Mouse (Mus musculus) liver, embryonic 13.5 days (tissue): ENCODE results near the gene Fstl1. TPM values are rescaled to one million over a fixed set of nuclear protein-coding genes. Genes with fewer than 3 reads are reported as not detected.

ENCODE experiments used
- ATAC-seq: fragments of 200-750 bp; cut with Nextera tagmentation; 2 replicates; pipeline ENCODE4 v1.8.0; 2017; ENCODE audit warnings: low read depth, mild to moderate bottlenecking, moderate number of reproducible peaks, moderate library complexity
- DNase-seq: peaks from one replicate; pipeline ENCODE4 v3.0.0; 2022
- H3K27ac ChIP-seq: fragments of 300-500 bp; sonication (generic); 2 replicates; pipeline ENCODE4 v1.5.1; 2015; ENCODE audit warnings: moderate library complexity, mild to moderate bottlenecking, inconsistent platforms
- H3K27me3 ChIP-seq: fragments of 300-500 bp; sonication (generic); 2 replicates; pipeline ENCODE4 v1.6.1; 2015; ENCODE audit warnings: mild to moderate bottlenecking, inconsistent platforms
- H3K36me3 ChIP-seq: fragments of 300-500 bp; sonication (generic); 2 replicates; pipeline ENCODE4 v1.6.1; 2015; ENCODE audit warnings: mild to moderate bottlenecking, inconsistent platforms
- H3K4me1 ChIP-seq: fragments of 300-500 bp; sonication (generic); replicated peaks from 2 replicates; pipeline ENCODE4 v1.6.1; 2015; ENCODE audit warnings: inconsistent platforms
- H3K4me2 ChIP-seq: fragments of 300-500 bp; sonication (generic); 2 replicates; pipeline ENCODE4 v1.6.1; 2015; ENCODE audit warnings: inconsistent platforms, mild to moderate bottlenecking, moderate library complexity
- H3K4me3 ChIP-seq: fragments of 300-500 bp; sonication (generic); replicated peaks from 2 replicates; pipeline ENCODE4 v1.5.1; 2015; ENCODE audit warnings: mild to moderate bottlenecking, inconsistent platforms
- H3K9ac ChIP-seq: fragments of 300-500 bp; sonication (generic); 2 replicates; pipeline ENCODE4 v1.6.1; 2015; ENCODE audit warnings: mild to moderate bottlenecking, inconsistent platforms
- H3K9me3 ChIP-seq: fragments of 300-500 bp; sonication (generic); replicated peaks from 2 replicates; pipeline ENCODE4 v1.6.1; 2016; ENCODE audit warnings: inconsistent platforms
- WGBS: fragments of 180-500 bp; shearing (Covaris S2); methylation state at CpG from one replicate; pipeline ENCODE4 v1.1.7; 2015; ENCODE audit not compliant: insufficient replicate concordance; 5-methylcytosine and 5-hydroxymethylcytosine counted together
- polyA plus RNA-seq: library from polyadenylated mRNA; unstranded; fragments of >200 nt; fragmentation: Nextera tagmentation; extraction: Ambion mirVana; gene quantifications from 2 replicates; pipeline ENCODE4 v1.2.1, GENCODE M21; 2015

Fstl1 gene
- polyA plus RNA-seq, 1 experiment from 2014 or later = 26.6 TPM

GRCm38 (mm10) chr16:37874501-37875235, 98.0 kb downstream of the Fstl1 start:
- Histone ChIP-seq H3K4me3 (no peak overlapping the region), H3K9ac (no peak overlapping the region), H3K9me3 (no peaks in the 10 kb centered on the region), H3K4me1 (peaks cover 29% of the 10 kb centered on the region), H3K4me2 (no peak overlapping the region), H3K36me3 (peaks cover 28% of the 10 kb centered on the region), H3K27ac (no peak overlapping the region), H3K27me3 (no peaks in the 10 kb centered on the region)
- ATAC-seq (no peak), DNase-seq (no peak)
- 69% methylated on average over 4 of the region's 4 CpGs for WGBS

GRCm38 (mm10) chr16:37877406-37877805, 100.7 kb downstream of the Fstl1 start:
- no peak overlapping the region for H3K4me3 ChIP-seq
- no peak overlapping the region for H3K27ac ChIP-seq
- ATAC-seq (no peak), DNase-seq (no peak)
- H3K9me3 ChIP-seq = no peaks in the 10 kb centered on the region
- H3K9ac ChIP-seq = no peak overlapping the region
- H3K4me1 ChIP-seq = peaks cover 19% of the 10 kb centered on the region
- no peak overlapping the region for H3K4me2 ChIP-seq
- no peaks in the 10 kb centered on the region for H3K27me3 ChIP-seq
- WGBS = 89% methylated on average over 3 of the region's 3 CpGs
- peaks cover 38% of the 10 kb centered on the region for H3K36me3 ChIP-seq

GRCm38 (mm10) chr16:37878951-37879505, 102.4 kb downstream of the Fstl1 start:
- Histone ChIP-seq H3K27ac (no peak overlapping the region), H3K9ac (no peak overlapping the region), H3K36me3 (peaks cover 51% of the 10 kb centered on the region), H3K4me3 (no peak overlapping the region), H3K4me1 (peaks cover 19% of the 10 kb centered on the region), H3K27me3 (no peaks in the 10 kb centered on the region), H3K4me2 (no peak overlapping the region), H3K9me3 (no peaks in the 10 kb centered on the region)
- ATAC-seq = no peak
- no peak for DNase-seq
- WGBS = 78% methylated on average over 7 of the region's 7 CpGs

- peaks cover 51% of the 10 kb centered on the region for H3K36me3 ChIP-seq
- peak overlapping the region; percentile 32 for H3K27ac ChIP-seq
- no peaks in the 10 kb centered on the region for H3K9me3 ChIP-seq
- no peak overlapping the region for H3K4me2 ChIP-seq
- DNase-seq = no peak
- no peak overlapping the region for H3K9ac ChIP-seq
- no peak overlapping the region for H3K4me3 ChIP-seq
- 67% methylated on average over 4 of the region's 4 CpGs for WGBS
- ATAC-seq = peak; percentile 68
- H3K27me3 ChIP-seq = no peaks in the 10 kb centered on the region
- H3K4me1 ChIP-seq = peaks cover 19% of the 10 kb centered on the region
Observed at GRCm38 (mm10) chr16:37879750-37880419, 103.2 kb downstream of the Fstl1 start.

DNA sequence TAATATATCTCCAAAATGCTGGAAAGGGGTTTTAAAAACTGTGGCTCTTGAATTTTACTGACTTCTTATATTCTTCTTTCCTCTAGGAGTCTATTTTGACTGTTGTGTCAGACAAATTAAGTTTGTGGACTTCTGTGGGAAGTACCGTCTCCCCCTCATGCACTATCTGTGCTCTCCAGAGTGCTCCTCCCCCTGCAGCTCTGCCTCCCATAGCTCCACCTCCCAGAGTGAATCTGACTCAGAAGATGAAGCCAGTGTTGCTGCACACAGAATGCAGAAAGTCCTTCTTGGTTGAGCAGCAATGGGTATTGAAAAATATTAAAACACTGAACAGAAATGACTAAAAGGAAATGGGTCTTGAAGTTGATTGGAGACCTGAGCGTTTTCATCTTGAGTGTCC, 104.5 kb downstream of the Fstl1 start:
- 51% methylated on average over 2 of the region's 2 CpGs for WGBS
- Histone ChIP-seq H3K27ac (no peak overlapping the region), H3K9me3 (no peaks in the 10 kb centered on the region)

More for the DNA sequence above, 104.5 kb downstream of the Fstl1 start:
- Histone ChIP-seq H3K9ac (no peak overlapping the region), H3K4me1 (peaks cover 19% of the 10 kb centered on the region), H3K27me3 (no peaks in the 10 kb centered on the region), H3K4me2 (no peak overlapping the region), H3K4me3 (no peak overlapping the region), H3K36me3 (peaks cover 51% of the 10 kb centered on the region)
- no peak for ATAC-seq
- DNase-seq = no peak

Other genes starting within 250 kb of the Fstl1 start
- gene Gtf2e1, start 237.1 kb upstream of the Fstl1 start, polyA plus RNA-seq = 11.5 and 14.2 TPM in 2 replicates
- 14.6 and 19.6 TPM in 2 replicates for gene Rabl3, start 237.0 kb upstream of the Fstl1 start, polyA plus RNA-seq
- gene Hgd, start 196.7 kb upstream of the Fstl1 start, polyA plus RNA-seq = 24.4 and 25.8 TPM in 2 replicates
- gene Ndufb4, start 122.4 kb upstream of the Fstl1 start, polyA plus RNA-seq = 47.7 and 61.9 TPM in 2 replicates
- not detected in 2 replicates for gene Gm36028, start 84.3 kb downstream of the Fstl1 start, polyA plus RNA-seq
- 12.1 and 15.2 TPM in 2 replicates for gene Lrrc58, start 91.5 kb downstream of the Fstl1 start, polyA plus RNA-seq
- gene Gpr156, start 139.6 kb downstream of the Fstl1 start, polyA plus RNA-seq = 0.02 and 0.03 TPM in 2 replicates